Mouse (Mus musculus) ZHBTc4 (cell line): ENCODE data around the gene Terb2.
"Not testable (repeated sequence)": the region's sequence is repeated elsewhere in the genome, so short reads cannot be mapped to it uniquely, and the experiment has no call there.

Experiments
- DNase-seq: peaks from one replicate; pipeline ENCODE4 v3.0.0-alpha.2; 2011; ENCODE audit warnings: low read depth, low spot score

The Terb2 gene

DNA sequence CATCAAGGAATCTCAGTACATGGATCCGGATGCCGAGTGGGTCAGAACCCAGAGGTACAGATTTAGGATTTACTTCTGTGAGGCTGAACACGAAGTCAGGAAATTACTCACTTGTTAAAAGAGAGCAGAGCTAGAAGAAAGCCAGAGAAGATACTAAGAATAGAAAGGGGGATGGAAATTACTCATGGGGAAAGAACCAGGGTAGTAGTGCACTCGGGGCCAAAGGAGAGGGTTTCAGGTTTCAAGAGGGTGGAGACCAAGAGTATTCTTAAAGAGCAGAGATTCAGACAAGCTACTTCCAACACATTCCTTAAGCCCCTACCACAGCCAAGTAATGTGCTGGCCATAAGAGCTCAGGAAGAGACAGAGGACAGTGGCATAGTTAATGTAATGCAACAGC, 24.5 kb upstream of the Terb2 start:
- peak; percentile 49 for DNase-seq

DNA sequence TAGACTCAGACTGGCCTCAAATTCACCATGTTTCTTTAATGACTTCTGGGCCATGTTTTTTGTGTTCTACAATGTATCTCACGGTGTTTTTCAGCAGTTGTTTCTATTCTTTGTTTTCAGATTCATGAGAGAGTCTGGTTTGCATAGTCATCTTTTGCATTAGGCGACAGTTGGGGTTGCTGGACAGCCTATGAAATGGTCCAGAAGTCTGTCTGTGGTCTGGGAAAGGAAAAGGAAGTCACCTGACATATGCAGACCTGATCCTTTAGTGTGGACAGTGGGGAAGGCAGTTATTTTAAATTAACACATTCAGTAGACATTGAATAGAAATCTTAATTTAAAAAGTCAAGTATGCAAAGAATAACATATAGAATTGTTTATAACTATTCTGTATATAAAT, 23.5 kb upstream of the Terb2 start:
- no peak for DNase-seq

DNA sequence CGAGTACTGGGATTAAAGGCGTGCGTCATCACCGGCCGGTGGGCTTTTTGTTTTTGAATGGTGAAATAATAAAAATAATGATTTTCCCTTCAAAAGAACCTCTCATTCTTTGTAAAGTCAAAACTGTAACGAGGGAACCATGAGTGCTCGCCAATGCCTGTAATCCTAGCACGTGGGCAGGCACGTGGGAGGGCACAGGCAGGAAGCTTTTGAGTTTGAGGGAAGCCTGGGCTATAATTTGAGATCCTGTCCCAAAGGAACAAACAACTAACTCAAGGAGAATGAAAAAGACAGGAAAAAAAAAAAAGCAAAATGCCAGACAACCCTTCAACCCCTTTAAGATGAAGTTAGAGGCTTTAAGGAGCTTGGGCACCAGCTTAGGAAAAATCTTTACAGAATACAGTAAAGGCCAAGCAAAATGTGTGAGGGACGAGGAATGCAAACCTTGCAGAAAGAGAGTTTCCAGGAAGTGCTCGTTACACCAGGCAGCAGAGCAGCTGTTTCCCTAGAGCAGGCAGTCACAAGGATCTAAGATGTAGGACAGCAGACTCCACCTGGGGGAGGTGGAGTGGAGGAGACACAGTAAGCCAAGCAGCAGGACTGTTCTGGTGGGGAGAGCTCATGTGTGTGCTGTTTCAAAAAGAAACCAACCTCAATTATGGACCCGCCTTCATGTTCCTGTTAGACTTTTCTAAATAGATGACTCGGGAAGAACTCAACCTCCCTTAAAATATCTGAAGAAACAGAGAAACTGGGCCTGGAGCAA, 22.5 kb upstream of the Terb2 start:
- DNase-seq = peak; percentile 34

- DNase-seq = no peak
Observed at GRCm38 (mm10) chr2:122164293-122164692, 21.8 kb upstream of the Terb2 start.

DNA sequence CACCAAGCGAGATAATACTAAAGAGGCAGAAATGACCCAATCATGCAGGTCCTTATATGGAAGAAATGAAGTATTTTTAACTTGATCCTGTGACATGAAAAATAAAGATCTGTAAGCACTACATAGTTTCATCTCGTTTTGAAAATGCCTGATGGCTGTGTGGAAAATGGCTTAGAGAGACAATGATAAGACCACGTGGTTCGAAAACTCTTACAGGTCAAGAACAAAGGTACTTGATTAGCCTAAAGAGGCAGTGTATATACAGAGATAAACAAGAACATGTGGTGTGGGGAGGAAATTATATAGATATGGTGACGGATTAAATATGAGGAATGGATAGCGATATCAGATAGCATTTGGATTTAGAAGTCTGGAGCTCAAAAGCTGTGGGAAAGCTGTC, 14.8 kb upstream of the Terb2 start:
- DNase-seq = no peak

- DNase-seq = no peak
Observed at GRCm38 (mm10) chr2:122172188-122172587, 13.9 kb upstream of the Terb2 start.

- no peak for DNase-seq
Observed at GRCm38 (mm10) chr2:122180051-122180822, 5.8 kb upstream of the Terb2 start.

DNA sequence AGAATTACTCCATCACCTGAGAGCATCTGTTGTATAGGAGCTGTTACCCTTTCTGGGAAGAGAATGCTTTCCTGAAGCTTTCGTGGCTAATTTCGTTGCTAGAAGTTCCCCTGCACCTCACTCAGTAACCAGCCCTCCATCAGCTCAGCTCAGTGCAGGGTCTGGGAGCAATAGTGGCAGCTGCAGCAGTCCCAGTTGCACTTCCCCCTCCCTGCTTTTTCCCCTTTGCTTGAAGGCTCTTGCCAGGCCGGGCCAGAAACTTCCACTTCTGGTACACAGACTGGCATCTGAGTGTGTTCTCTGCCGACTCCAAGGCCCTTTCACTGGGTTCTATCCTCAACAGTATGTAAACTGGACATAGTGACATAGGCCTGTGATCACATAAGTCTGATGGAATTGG, 986 bp upstream of the Terb2 start:
- no peak for DNase-seq

DNA sequence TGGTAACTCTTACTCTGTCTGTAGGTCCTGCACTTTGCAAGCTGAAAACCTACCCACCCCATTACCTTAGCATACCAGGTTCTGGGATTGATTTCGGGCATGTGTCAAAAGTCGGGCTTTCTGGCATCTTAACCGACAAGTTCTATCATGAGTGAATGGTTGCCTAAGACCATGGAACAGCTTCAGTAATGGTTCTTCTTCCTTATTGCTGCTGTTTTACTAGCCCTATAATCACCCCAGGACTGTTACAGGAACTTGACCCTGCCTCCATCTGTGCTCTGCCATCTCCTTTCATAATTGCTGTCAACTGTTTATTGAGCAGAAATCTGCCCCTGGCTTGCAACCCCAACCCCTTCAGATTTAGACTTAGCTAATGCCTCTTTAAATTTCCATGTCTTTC, 679 bp downstream of the Terb2 start:
- DNase-seq = no peak

GRCm38 (mm10) chr2:122191849-122192248, 5.8 kb downstream of the Terb2 start:
- DNase-seq = no peak

DNA sequence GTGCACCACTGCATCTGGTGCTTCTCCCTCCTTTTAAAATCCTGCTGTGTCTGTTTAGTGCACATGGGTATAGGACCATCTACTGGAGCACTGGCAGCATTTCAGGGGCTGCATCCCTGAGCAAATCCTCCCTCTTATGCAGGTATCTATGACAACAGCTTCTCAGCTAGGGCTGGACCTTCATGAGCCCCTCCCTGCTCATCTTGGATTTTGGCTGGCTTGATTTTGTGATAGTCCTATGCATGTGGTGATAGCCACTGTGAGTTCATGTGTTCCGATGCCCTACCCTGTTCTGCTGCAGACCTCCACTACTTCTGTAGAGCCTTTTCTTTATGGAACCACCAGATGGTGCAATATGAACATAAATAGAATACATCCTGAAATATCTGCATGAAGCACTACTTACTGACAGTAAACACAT, 8.4 kb downstream of the Terb2 start:
- peak; percentile 25 for DNase-seq

DNA sequence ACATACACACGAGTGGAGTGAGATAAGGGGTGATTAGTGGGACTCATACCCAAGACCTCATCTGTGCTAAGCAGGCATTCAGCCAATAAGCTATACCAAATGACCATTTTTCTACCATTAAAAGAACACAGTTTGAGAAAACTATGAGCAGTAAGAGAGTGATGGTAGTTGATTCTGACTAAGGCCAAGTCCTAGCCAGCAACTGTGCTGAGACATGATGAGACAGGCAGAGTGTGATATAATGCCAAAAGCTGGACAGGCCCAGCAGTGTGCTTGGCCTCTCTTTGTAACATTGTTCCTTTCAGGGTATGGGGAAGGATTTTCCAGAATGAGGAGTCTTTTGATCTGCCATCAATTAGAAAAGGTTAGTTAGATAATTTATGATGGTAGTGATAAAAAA, 15.4 kb downstream of the Terb2 start:
- DNase-seq = no peak

- no peak for DNase-seq
Observed at GRCm38 (mm10) chr2:122206440-122207107, 20.5 kb downstream of the Terb2 start.

GRCm38 (mm10) chr2:122210534-122211228, 24.6 kb downstream of the Terb2 start:
- DNase-seq = no peak

DNA sequence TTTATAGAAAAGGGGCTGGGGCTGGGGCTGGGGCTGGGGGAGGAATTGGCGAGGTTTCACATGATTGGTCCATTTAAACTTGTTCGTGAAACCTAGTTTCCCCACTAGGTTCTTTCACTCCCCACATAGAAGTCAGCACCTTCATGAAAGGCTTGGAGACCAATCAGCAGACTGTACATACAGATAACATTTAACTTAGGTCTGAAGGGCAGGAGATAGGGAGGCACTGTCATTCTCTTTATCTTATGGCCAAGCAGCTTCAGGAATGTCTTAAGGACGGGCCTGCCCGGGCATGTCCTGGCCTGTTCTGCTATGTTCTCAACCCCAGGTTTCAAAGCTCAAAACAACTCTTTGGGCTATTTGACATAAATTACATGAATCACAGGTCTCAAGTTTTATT, 31.0 kb downstream of the Terb2 start:
- DNase-seq = not testable (repeated sequence)

DNA sequence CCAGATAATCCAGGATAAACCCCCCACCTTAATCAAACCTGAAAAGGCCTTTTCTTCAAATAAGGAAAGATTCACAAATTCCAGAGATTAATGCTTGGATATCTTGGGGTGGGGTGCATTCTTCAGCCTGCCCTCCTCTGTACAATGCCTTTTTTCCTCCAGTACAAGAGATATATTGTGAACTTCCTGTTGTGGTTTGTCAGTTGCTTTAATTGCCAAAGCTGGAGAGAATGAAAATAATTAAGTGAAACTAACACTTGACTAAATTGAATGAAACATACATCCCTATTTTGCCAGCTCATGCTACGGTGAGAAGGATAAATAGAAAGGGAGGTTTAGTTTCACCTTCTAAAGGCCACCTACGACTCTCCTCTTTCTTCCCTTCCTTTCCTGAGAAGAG, 32.2 kb downstream of the Terb2 start:
- no peak for DNase-seq

DNA sequence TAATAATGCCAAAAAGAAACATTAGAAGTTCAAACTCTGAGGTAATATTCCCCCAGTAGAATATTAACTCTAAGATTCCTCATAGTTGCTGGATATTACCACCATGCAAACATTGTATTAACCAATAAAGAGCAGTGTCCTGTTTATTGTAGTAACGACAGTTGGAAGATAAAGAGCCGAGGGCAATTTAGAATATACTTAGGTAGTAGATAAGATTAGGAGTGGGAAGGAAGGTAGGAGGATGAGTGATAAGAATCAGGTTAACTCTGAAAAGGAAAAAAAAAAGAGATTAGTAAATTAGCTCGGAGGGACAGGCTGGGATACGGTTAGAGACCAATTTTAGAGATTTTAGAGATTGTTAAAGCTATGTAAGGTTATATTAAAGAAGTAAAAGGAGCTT, 35.3 kb downstream of the Terb2 start:
- DNase-seq = no peak

- no peak for DNase-seq
Observed at GRCm38 (mm10) chr2:122221798-122222197, 35.7 kb downstream of the Terb2 start.

GRCm38 (mm10) chr2:122222272-122222671, 36.2 kb downstream of the Terb2 start:
- DNase-seq = no peak

GRCm38 (mm10) chr2:122223654-122224053, 37.6 kb downstream of the Terb2 start:
- no peak for DNase-seq

GRCm38 (mm10) chr2:122230395-122230794, 44.3 kb downstream of the Terb2 start:
- DNase-seq = no peak

GRCm38 (mm10) chr2:122231616-122232015, 45.5 kb downstream of the Terb2 start:
- peak; percentile 62 for DNase-seq
